Mouse (Mus musculus) bone marrow macrophage, adult 2 months (primary cell): Measurements from ENCODE around the gene Mroh2a.

Experiments used
- CTCF ChIP-seq: IDR thresholded peaks from 2 replicates; pipeline ENCODE4 v1.5.1; 2012; ENCODE audit warnings: low read depth, mild to moderate bottlenecking, low read length, moderate library complexity
- POLR2A ChIP-seq: IDR thresholded peaks from 2 replicates; pipeline ENCODE4 v1.6.1; 2012; ENCODE audit warnings: mild to moderate bottlenecking, low read depth, low read length, borderline replicate concordance

DNA sequence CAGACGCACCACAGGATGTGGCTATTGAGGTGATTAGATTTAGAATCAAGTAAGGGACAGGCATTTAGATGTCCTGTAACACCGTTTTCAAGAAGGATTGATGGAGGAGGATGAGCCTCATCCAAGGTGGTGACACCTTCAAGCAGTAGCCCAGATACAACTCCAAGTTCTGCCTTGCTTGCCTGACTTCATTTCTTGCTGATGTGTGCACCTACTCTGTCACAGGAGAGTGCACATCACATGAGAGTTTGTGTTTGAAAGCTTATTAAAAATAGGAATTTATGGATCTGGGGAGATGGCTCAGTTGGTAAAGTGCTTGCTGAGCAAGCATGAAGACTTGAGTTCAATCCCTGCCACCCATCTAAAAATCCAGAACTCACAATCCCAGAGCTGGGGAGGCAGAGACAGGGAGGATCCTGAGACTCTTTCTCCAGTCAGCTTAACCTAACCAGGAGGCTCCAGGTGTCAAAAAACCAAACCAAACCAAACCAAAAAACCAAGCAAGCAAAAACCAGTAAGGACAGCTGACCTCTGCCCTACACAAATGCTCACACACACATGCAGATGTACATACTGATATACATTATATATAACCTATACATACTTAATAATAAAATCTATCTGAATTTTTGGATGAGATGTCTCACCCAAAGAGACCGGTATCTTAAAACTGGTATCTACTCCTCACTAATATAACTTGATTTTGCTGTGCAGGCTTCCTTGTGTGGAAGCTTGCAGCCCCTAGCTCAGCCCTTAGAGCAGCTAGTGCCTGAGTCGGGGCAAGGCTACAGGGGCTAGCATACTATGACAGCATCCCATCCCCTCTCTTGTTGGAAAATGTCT is 72.1 kb downstream of the Mroh2a start:
- TF ChIP-seq CTCF (no peak), POLR2A (no peak)
